Comparison of ENCODE assay signal across 25 mouse cellular contexts in genomic region chr4:125533965-125534364, GRCm38 (mm10). TPM values are rescaled to one million over a fixed set of nuclear protein-coding genes. Genes with fewer than 3 reads are reported as not detected.
DNase-seq lines count a peak whose midpoint lies in the region; ATAC-seq and TF ChIP-seq lines count a peak whose summit lies in the region.
"Had no signal": no experiment of that assay in that cellular context is flagged by ENCODE, and none has a peak within 500 bp of the region (broad histone marks: within the 10 kb centered on the region; RNA-seq: fewer than 3 reads in every experiment).

No protein-coding gene starts in this region.

- 0 out of 2 replicates have a peak, but pooled peaks cover 5% of the 10 kb centered on the region for H3K9me3 ChIP-seq in neural tube, embryonic 12.5 days
- H3K9me3 ChIP-seq in forebrain, embryonic 10.5 days, result no peaks in the 10 kb centered on the region
- H3K9me3 ChIP-seq in forebrain, embryonic 16.5 days (ENCODE audit: control insufficient read depth, low read length), result 0 out of 2 replicates have a peak, but pooled peaks cover under 1% of the 10 kb centered on the region
- H3K9me3 ChIP-seq in hindbrain, postnatal 0 days (ENCODE audit: low read length), result no peaks in the 10 kb centered on the region
- no peaks in the 10 kb centered on the region for H3K9me3 ChIP-seq in limb, embryonic 10.5 days (replicated peaks)
- H3K9me3 ChIP-seq: embryonic facial prominence, embryonic 13.5 days; heart, embryonic 15.5 days; midbrain, embryonic 15.5 days had no signal

- TF ChIP-seq CTCF in hindbrain, postnatal 0 days (IDR thresholded peaks at IDR 0.05; ENCODE audit: low read depth), result no peak

- H3K4me3 ChIP-seq in neural tube, embryonic 12.5 days, result no peak overlapping the region
- peak overlapping the region; percentile 16; the same call in 1 of the 2 replicates for H3K4me3 ChIP-seq in forebrain, embryonic 10.5 days
- H3K4me3 ChIP-seq in forebrain, embryonic 16.5 days (replicated peaks; ENCODE audit: low read length), result no peak overlapping the region
- no peak overlapping the region for H3K4me3 ChIP-seq in hindbrain, postnatal 0 days (ENCODE audit: low read length)
- H3K4me3 ChIP-seq in limb, embryonic 10.5 days, result no peak overlapping the region
- H3K4me3 ChIP-seq: embryonic facial prominence, embryonic 13.5 days; erythroblast, embryonic 14.5 days; heart, embryonic 15.5 days; midbrain, embryonic 15.5 days; myocyte; neural tube, embryonic 15.5 days had no signal

- H3K4me1 ChIP-seq in neural tube, embryonic 12.5 days, result peaks cover 36% of the 10 kb centered on the region
- H3K4me1 ChIP-seq in forebrain, embryonic 10.5 days, result peaks cover 51% of the 10 kb centered on the region
- peaks cover 37% of the 10 kb centered on the region for H3K4me1 ChIP-seq in forebrain, embryonic 16.5 days (replicated peaks; ENCODE audit: control insufficient read depth, insufficient read depth, low read length)
- peaks cover 8% of the 10 kb centered on the region for H3K4me1 ChIP-seq in hindbrain, postnatal 0 days (ENCODE audit: insufficient read depth, low read length)
- peaks cover 39% of the 10 kb centered on the region for H3K4me1 ChIP-seq in limb, embryonic 10.5 days
- H3K4me1 ChIP-seq: embryonic facial prominence, embryonic 13.5 days; heart, embryonic 15.5 days had no signal

- no peak for DNase-seq in neural tube, embryonic 10.5 days (ENCODE audit: extremely low spot score, low spot score)
- no peak for DNase-seq in forebrain, embryonic 10.5 days (ENCODE audit: extremely low spot score, low spot score)
- DNase-seq in hindbrain, postnatal 0 days (ENCODE audit: low spot score), result no peak
- no peak for DNase-seq in cerebellum, adult 18-20 months
- no peak for DNase-seq in limb, embryonic 10.5 days (ENCODE audit: low spot score)
- DNase-seq in thymus, postnatal 36 days, result no peak
- DNase-seq: B cell, adult 2 months; heart, postnatal 36 days; kidney, adult 2 months; liver, postnatal 0 days; right cerebral cortex, adult 18-20 months; right cerebral cortex, postnatal 4 days had no signal

- H3K27me3 ChIP-seq in neural tube, embryonic 12.5 days (replicated peaks), result peaks cover 58% of the 10 kb centered on the region
- H3K27me3 ChIP-seq in forebrain, embryonic 10.5 days (ENCODE audit: poor library complexity, severe bottlenecking), result peaks cover 76% of the 10 kb centered on the region
- 0 out of 2 replicates have a peak, but pooled peaks cover 2% of the 10 kb centered on the region for H3K27me3 ChIP-seq in forebrain, embryonic 16.5 days (replicated peaks; ENCODE audit: control insufficient read depth, insufficient read depth, low read length)
- H3K27me3 ChIP-seq in hindbrain, postnatal 0 days (ENCODE audit: insufficient read depth, low read length), result no peaks in the 10 kb centered on the region
- H3K27me3 ChIP-seq in limb, embryonic 10.5 days (ENCODE audit: low read depth, poor library complexity, severe bottlenecking), result peaks cover 92% of the 10 kb centered on the region
- H3K27me3 ChIP-seq: midbrain, embryonic 15.5 days had no signal

- peak overlapping the region; percentile 26; the same call in 1 of the 2 replicates for H3K4me2 ChIP-seq in neural tube, embryonic 12.5 days (replicated peaks)
- no peak overlapping the region for H3K4me2 ChIP-seq in forebrain, embryonic 16.5 days (ENCODE audit: low read length)
- no peak overlapping the region for H3K4me2 ChIP-seq in hindbrain, postnatal 0 days (ENCODE audit: low read depth, low read length)
- H3K4me2 ChIP-seq: embryonic facial prominence, embryonic 13.5 days; heart, embryonic 15.5 days; midbrain, embryonic 15.5 days; neural tube, embryonic 15.5 days had no signal

- WGBS in neural tube, embryonic 12.5 days, result 27% methylated on average over 9 of the region's 9 CpGs
- 36% methylated on average over 9 of the region's 9 CpGs for WGBS in forebrain, embryonic 10.5 days
- WGBS in forebrain, embryonic 16.5 days, result 32% methylated on average over 9 of the region's 9 CpGs
- WGBS in hindbrain, postnatal 0 days, result 42% methylated on average over 9 of the region's 9 CpGs
- WGBS in limb, embryonic 10.5 days, result 32% methylated on average over 9 of the region's 9 CpGs

- ATAC-seq in neural tube, embryonic 12.5 days (ENCODE audit: low FRiP score, low read depth), result no peak
- no peak for ATAC-seq in forebrain, embryonic 16.5 days
- no peak for ATAC-seq in hindbrain, postnatal 0 days
- ATAC-seq: liver, postnatal 0 days; lung, postnatal 0 days had no signal

- H3K9ac ChIP-seq in neural tube, embryonic 12.5 days, result no peak overlapping the region
- H3K9ac ChIP-seq in forebrain, embryonic 16.5 days (replicated peaks; ENCODE audit: low read depth, low read length), result no peak overlapping the region
- H3K9ac ChIP-seq in hindbrain, postnatal 0 days (replicated peaks; ENCODE audit: low read length), result no peak overlapping the region
- H3K9ac ChIP-seq: embryonic facial prominence, embryonic 13.5 days; heart, embryonic 15.5 days; liver, postnatal 0 days; midbrain, embryonic 15.5 days; neural tube, embryonic 15.5 days had no signal

- no peaks in the 10 kb centered on the region for H3K36me3 ChIP-seq in neural tube, embryonic 12.5 days
- H3K36me3 ChIP-seq in forebrain, embryonic 10.5 days (replicated peaks), result no peaks in the 10 kb centered on the region
- no peaks in the 10 kb centered on the region for H3K36me3 ChIP-seq in forebrain, embryonic 16.5 days (ENCODE audit: control insufficient read depth, insufficient read depth)
- H3K36me3 ChIP-seq in hindbrain, postnatal 0 days (ENCODE audit: insufficient read depth, low read length), result no peaks in the 10 kb centered on the region
- H3K36me3 ChIP-seq in limb, embryonic 10.5 days, result no peaks in the 10 kb centered on the region
- H3K36me3 ChIP-seq: embryonic facial prominence, embryonic 13.5 days; heart, embryonic 15.5 days; midbrain, embryonic 15.5 days; neural tube, embryonic 15.5 days had no signal

- no peak overlapping the region for H3K27ac ChIP-seq in neural tube, embryonic 12.5 days
- peak overlapping the region; percentile 83 for H3K27ac ChIP-seq in forebrain, embryonic 10.5 days
- peak overlapping the region; percentile 58; the same call in 1 of the 2 replicates for H3K27ac ChIP-seq in forebrain, embryonic 16.5 days (ENCODE audit: low read length)
- peak overlapping the region; percentile 51 for H3K27ac ChIP-seq in hindbrain, postnatal 0 days
- no peak overlapping the region for H3K27ac ChIP-seq in limb, embryonic 10.5 days
- H3K27ac ChIP-seq: embryonic facial prominence, embryonic 13.5 days; heart, embryonic 15.5 days; kidney, postnatal 0 days; midbrain, embryonic 15.5 days; stomach, postnatal 0 days had no signal

RNA-seq across cellular contexts. Expression of gene Grik3, which starts 43.5 kb away (rescaled TPM):
- 3.3 and 3.5 TPM in 2 replicates for polyA plus RNA-seq in neural tube, embryonic 12.5 days (2016; fragmentation: Nextera tagmentation; extraction: Ambion mirVana)
- 0.20 and 0.42 TPM in 2 replicates for polyA plus RNA-seq in forebrain, embryonic 10.5 days (2016; fragmentation: Nextera tagmentation; extraction: Ambion mirVana)
- 7.5 and 8.0 TPM in 2 replicates for polyA plus RNA-seq in forebrain, embryonic 16.5 days (2015; fragmentation: Nextera tagmentation; extraction: Ambion mirVana)
- total RNA-seq in hindbrain, postnatal 0 days (2014; rRNA removed), result 30.1 and 32.0 TPM in 2 replicates
- polyA plus RNA-seq in hindbrain, postnatal 0 days (2015; fragmentation: Nextera tagmentation; extraction: Ambion mirVana), result 4.2 TPM in 2 replicates
- 0.01 TPM in 1 of 2 replicates, not detected in the other for polyA plus RNA-seq in limb, embryonic 10.5 days (2016; fragmentation: Nextera tagmentation; extraction: Ambion mirVana)
- total RNA-seq: liver, adult 2 months had no signal
- polyA plus RNA-seq: erythroblast, embryonic 14.5 days; limb, embryonic 11.5 days; lung, postnatal 0 days; myocyte had no signal

Comparison
In these comparisons a context has a peak if more than half of its experiments do, and no peak if none do; other contexts are left out.
1. H3K27ac ChIP-seq: peak in forebrain, embryonic 10.5 days (single experiment), forebrain, embryonic 16.5 days (single experiment) and hindbrain, postnatal 0 days (single experiment); none in neural tube, embryonic 12.5 days (single experiment) and limb, embryonic 10.5 days (single experiment).